ENCODE assay signal across 21 mouse cellular contexts in genomic region chr19:3958470-3958869, GRCm38 (mm10). TPM values are rescaled to one million over a fixed set of nuclear protein-coding genes. Genes with fewer than 3 reads are reported as not detected.
DNase-seq lines count a peak whose midpoint lies in the region; ATAC-seq and TF ChIP-seq lines count a peak whose summit lies in the region.
"Had no signal": no experiment of that assay in that cellular context is flagged by ENCODE, and none has a peak within 500 bp of the region (broad histone marks: within the 10 kb centered on the region; RNA-seq: fewer than 3 reads in every experiment).

Gene Aldh3b3, plus strand, starts transcription at chr19:3958645.

- TF ChIP-seq CTCF in kidney, adult 2 months (conservative IDR thresholded peaks at IDR 0.05; ENCODE audit: insufficient read depth, insufficient read length, low read depth, low read length) = no peak
- no peak for TF ChIP-seq CTCF in lung, postnatal 0 days (IDR thresholded peaks at IDR 0.05)

- H3K4me1 ChIP-seq in kidney, adult 2 months (ENCODE audit: control insufficient read depth, insufficient read depth, low read length) = peaks cover 10% of the 10 kb centered on the region
- no peaks in the 10 kb centered on the region for H3K4me1 ChIP-seq in lung, postnatal 0 days (ENCODE audit: insufficient read depth, low read depth, low read length)
- H3K4me1 ChIP-seq in intestine, embryonic 16.5 days (ENCODE audit: control insufficient read depth, insufficient read depth, low read length) = peaks cover 3% of the 10 kb centered on the region; the same call in 1 of the 2 replicates
- H3K4me1 ChIP-seq: embryonic facial prominence, embryonic 13.5 days; limb, embryonic 12.5 days; lung, embryonic 15.5 days; midbrain, embryonic 13.5 days; neural tube, embryonic 15.5 days had no signal

- H3K27ac ChIP-seq in kidney, adult 2 months (ENCODE audit: insufficient read depth, low read depth, low read length) = peak within 1 kb of the TSS; percentile 51; the same call in 1 of the 2 replicates
- H3K27ac ChIP-seq in lung, postnatal 0 days (ENCODE audit: low read length) = no peak within 1 kb of the TSS
- H3K27ac ChIP-seq in intestine, embryonic 16.5 days (ENCODE audit: low read length) = no peak within 1 kb of the TSS
- H3K27ac ChIP-seq: embryonic facial prominence, embryonic 13.5 days; limb, embryonic 12.5 days; liver, embryonic 14.5 days; lung, embryonic 15.5 days; midbrain, embryonic 13.5 days; neural tube, embryonic 15.5 days had no signal

- no peak for ATAC-seq in cerebellum, adult (ENCODE audit: insufficient number of reproducible peaks, low FRiP score, low TSS enrichment)
- no peak for ATAC-seq in lung, postnatal 0 days
- ATAC-seq in intestine, embryonic 16.5 days = no peak
- ATAC-seq: forebrain, embryonic 16.5 days; hindbrain, embryonic 16.5 days; midbrain, embryonic 13.5 days had no signal

- DNase-seq in cerebellum, postnatal 14 days = peak; percentile 37 to 78
- peak; percentile 68 for DNase-seq in kidney, adult 2 months
- DNase-seq in kidney, postnatal 4 days = no peak
- DNase-seq in lung, postnatal 0 days (ENCODE audit: low spot score) = peak; percentile 25
- no peak for DNase-seq in lung, postnatal 25 days (ENCODE audit: low spot score)
- peak; percentile 50 to 73 for DNase-seq in kidney, postnatal 25 days
- DNase-seq: cerebellum, adult 9-11 months; heart, postnatal 36 days; layer of hippocampus, adult 9-11 months; right cerebral cortex, postnatal 4 days had no signal

- no peaks in the 10 kb centered on the region for H3K27me3 ChIP-seq in kidney, adult 2 months (replicated peaks; ENCODE audit: control insufficient read depth, insufficient read depth, low read length)
- no peaks in the 10 kb centered on the region for H3K27me3 ChIP-seq in lung, postnatal 0 days (replicated peaks; ENCODE audit: insufficient read depth, low read length)
- H3K27me3 ChIP-seq in intestine, embryonic 16.5 days (replicated peaks; ENCODE audit: control insufficient read depth, insufficient read depth, low read length) = no peaks in the 10 kb centered on the region
- H3K27me3 ChIP-seq: embryonic facial prominence, embryonic 13.5 days; limb, embryonic 12.5 days; lung, embryonic 15.5 days; neural tube, embryonic 15.5 days had no signal

- TF ChIP-seq EP300 in lung, postnatal 0 days (IDR thresholded peaks at IDR 0.05) = no peak

- no peak within 1 kb of the TSS for H3K9ac ChIP-seq in lung, postnatal 0 days (replicated peaks; ENCODE audit: low read depth)
- H3K9ac ChIP-seq in intestine, embryonic 16.5 days (ENCODE audit: low read depth, low read length) = no peak within 1 kb of the TSS
- H3K9ac ChIP-seq: embryonic facial prominence, embryonic 13.5 days; limb, embryonic 12.5 days; liver, embryonic 14.5 days; lung, embryonic 15.5 days; midbrain, embryonic 13.5 days; neural tube, embryonic 15.5 days had no signal

- H3K9me3 ChIP-seq in lung, postnatal 0 days (ENCODE audit: low read length) = no peaks in the 10 kb centered on the region
- H3K9me3 ChIP-seq in intestine, embryonic 16.5 days (ENCODE audit: control insufficient read depth, low read length) = no peaks in the 10 kb centered on the region
- H3K9me3 ChIP-seq: embryonic facial prominence, embryonic 13.5 days; limb, embryonic 12.5 days; lung, embryonic 15.5 days; midbrain, embryonic 13.5 days; neural tube, embryonic 15.5 days had no signal

- no peak within 1 kb of the TSS for H3K4me2 ChIP-seq in lung, postnatal 0 days (replicated peaks; ENCODE audit: low read depth, low read length)
- no peak within 1 kb of the TSS for H3K4me2 ChIP-seq in intestine, embryonic 16.5 days (ENCODE audit: low read depth, low read length)
- H3K4me2 ChIP-seq: embryonic facial prominence, embryonic 13.5 days; heart, embryonic 11.5 days; limb, embryonic 12.5 days; lung, embryonic 15.5 days; midbrain, embryonic 13.5 days; neural tube, embryonic 15.5 days had no signal

- no peak for TF ChIP-seq POLR2A in kidney, adult 2 months (IDR thresholded peaks at IDR 0.05; ENCODE audit: low read depth, low read length)

- no peak within 1 kb of the TSS for H3K4me3 ChIP-seq in kidney, adult 2 months (ENCODE audit: insufficient read depth, low read depth, low read length)
- H3K4me3 ChIP-seq in lung, postnatal 0 days (ENCODE audit: low read depth, low read length) = no peak within 1 kb of the TSS
- H3K4me3 ChIP-seq in intestine, embryonic 16.5 days (ENCODE audit: low read length) = no peak within 1 kb of the TSS
- H3K4me3 ChIP-seq: embryonic facial prominence, embryonic 13.5 days; limb, embryonic 12.5 days; lung, embryonic 15.5 days; midbrain, embryonic 13.5 days; neural tube, embryonic 15.5 days had no signal

- no peaks in the 10 kb centered on the region for H3K36me3 ChIP-seq in kidney, adult 2 months (ENCODE audit: control insufficient read depth, insufficient read depth, low read length)
- H3K36me3 ChIP-seq in lung, postnatal 0 days (ENCODE audit: insufficient read depth, low read length) = no peaks in the 10 kb centered on the region
- no peaks in the 10 kb centered on the region for H3K36me3 ChIP-seq in intestine, embryonic 16.5 days (ENCODE audit: control insufficient read depth, insufficient read depth, low read length)
- H3K36me3 ChIP-seq: embryonic facial prominence, embryonic 13.5 days; limb, embryonic 12.5 days; lung, embryonic 15.5 days; midbrain, embryonic 13.5 days; neural tube, embryonic 15.5 days had no signal

- 46% methylated on average over 4 of the region's 4 CpGs for WGBS in kidney, adult 2 months
- WGBS in lung, postnatal 0 days = 46% methylated on average over 4 of the region's 4 CpGs
- 71% methylated on average over 4 of the region's 4 CpGs for WGBS in intestine, embryonic 16.5 days

RNA-seq across cellular contexts. Expression of gene Aldh3b3, which starts in this region (rescaled TPM):
- 4.7 and 9.2 TPM in 2 replicates for polyA plus RNA-seq in kidney, adult 2 months (2012; rRNA removed)
- polyA plus RNA-seq in lung, postnatal 0 days (2015; fragmentation: Nextera tagmentation; extraction: Ambion mirVana) = 0.04 and 0.06 TPM in 2 replicates
- polyA plus RNA-seq in intestine, embryonic 16.5 days (2015; fragmentation: Nextera tagmentation; extraction: Ambion mirVana) = not detected in 2 replicates
- polyA plus RNA-seq: forebrain, embryonic 16.5 days; heart, embryonic 11.5 days; hindbrain, embryonic 16.5 days; limb, embryonic 12.5 days; midbrain, embryonic 13.5 days; neural tube, embryonic 15.5 days had no signal

Comparison
In these comparisons a context has a peak if more than half of its experiments do, and no peak if none do; other contexts are left out.
1. DNase-seq: peak in cerebellum, postnatal 14 days (2 of 2), kidney, adult 2 months (single experiment) and kidney, postnatal 25 days (2 of 2); none in kidney, postnatal 4 days (0 of 2) and lung, postnatal 25 days (single experiment).
2. Peak in DNase-seq in lung, postnatal 0 days; RNA of the gene not detected or under 1 TPM.